Mouse (Mus musculus) forebrain, embryonic 11.5 days (tissue): ENCODE measurements around the gene Zfp738. TPM values are rescaled to one million over a fixed set of nuclear protein-coding genes. Genes with fewer than 3 reads are reported as not detected.
"Not testable (repeated sequence)": the region's sequence is repeated elsewhere in the genome, so short reads cannot be mapped to it uniquely, and the experiment has no call there.

Source experiments
- ATAC-seq: fragments of 200-750 bp; cut with Nextera tagmentation; replicated peaks from 2 replicates; pipeline ENCODE4 v1.8.0; 2017; ENCODE audit warnings: moderate TSS enrichment; ENCODE audit not compliant: low FRiP score
- DNase-seq: peaks from one replicate; pipeline ENCODE4 v3.0.0-alpha.2; 2017; ENCODE audit warnings: low spot score
- H3K27ac ChIP-seq: fragments of 300-500 bp; sonication (generic); 2 replicates; pipeline ENCODE4 v1.5.1; 2014; ENCODE audit warnings: low read depth, low read length
- H3K27me3 ChIP-seq: fragments of 300-500 bp; sonication (generic); 2 replicates; pipeline ENCODE4 v1.6.1; 2014; ENCODE audit warnings: mild to moderate bottlenecking, low read length, mixed read lengths; ENCODE audit not compliant: control insufficient read depth, insufficient read depth
- H3K36me3 ChIP-seq: fragments of 300-500 bp; sonication (generic); 2 replicates; pipeline ENCODE4 v1.6.1; 2014; ENCODE audit warnings: mild to moderate bottlenecking, low read length, moderate library complexity, mixed read lengths; ENCODE audit not compliant: control insufficient read depth, insufficient read depth
- H3K4me1 ChIP-seq: fragments of 300-500 bp; sonication (generic); replicated peaks from 2 replicates; pipeline ENCODE4 v1.6.1; 2014; ENCODE audit warnings: low read length, mixed read lengths; ENCODE audit not compliant: control insufficient read depth, insufficient read depth
- H3K4me2 ChIP-seq: fragments of 300-500 bp; sonication (generic); 2 replicates; pipeline ENCODE4 v1.6.1; 2014; ENCODE audit warnings: low read depth, mild to moderate bottlenecking, low read length, moderate library complexity, mixed read lengths; ENCODE audit not compliant: severe bottlenecking
- H3K4me3 ChIP-seq: fragments of 300-500 bp; sonication (generic); 2 replicates; pipeline ENCODE4 v1.5.1; 2014; ENCODE audit warnings: low read depth, low read length
- H3K9ac ChIP-seq: fragments of 300-500 bp; sonication (generic); 2 replicates; pipeline ENCODE4 v1.6.1; 2014; ENCODE audit warnings: low read length
- H3K9me3 ChIP-seq: fragments of 300-500 bp; sonication (generic); 2 replicates; pipeline ENCODE4 v1.6.1; 2016; ENCODE audit warnings: low read length, mixed read lengths; ENCODE audit not compliant: control insufficient read depth
- WGBS: fragments of 180-500 bp; shearing (Covaris S2); extraction: QIAGEN DNeasy Blood & Tissue Kit; methylation state at CpG from one replicate; pipeline ENCODE4 v1.1.7; 2014; 5-methylcytosine and 5-hydroxymethylcytosine counted together
- polyA plus RNA-seq: library from polyadenylated mRNA; unstranded; fragments of >200 nt; fragmentation: Nextera tagmentation; extraction: Ambion mirVana; gene quantifications from 2 replicates; pipeline ENCODE4 v1.2.1, GENCODE M21; 2014

Zfp738 gene
- 12.8 and 13.6 TPM in 2 replicates for polyA plus RNA-seq

DNA sequence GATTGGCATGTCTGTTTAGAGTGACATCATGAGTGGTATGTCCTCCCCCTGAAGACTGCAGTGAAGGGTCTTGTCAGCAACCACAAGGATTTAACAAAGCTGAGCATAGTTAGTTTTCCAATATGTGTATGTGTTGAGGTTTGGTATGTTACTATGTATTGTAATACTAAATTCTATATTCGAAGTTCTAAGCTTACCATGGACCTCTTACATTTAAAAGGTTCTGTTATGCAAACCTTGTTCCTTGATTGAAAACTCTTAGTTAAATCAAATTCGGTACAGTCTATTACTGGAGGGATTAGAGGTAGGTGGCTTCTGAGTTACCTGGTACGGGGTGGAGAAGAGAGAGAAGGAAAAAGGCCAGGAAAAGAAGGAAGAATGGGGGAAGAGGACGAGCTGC is at the start of gene Zfp738:
Gene Zfp738 (minus strand): TSS at position 101 of the 400 bp plus-strand sequence.
- Histone ChIP-seq H3K27me3 (no peaks in the 10 kb centered on the region), H3K4me2 (no peak within 1 kb of the TSS), H3K36me3 (no peaks in the 10 kb centered on the region), H3K4me1 (no peaks in the 10 kb centered on the region), H3K4me3 (no peak within 1 kb of the TSS), H3K27ac (no peak within 1 kb of the TSS), H3K9ac (no peak within 1 kb of the TSS), H3K9me3 (no peaks in the 10 kb centered on the region)
- DNase-seq (no peak), ATAC-seq (no peak)
- 85% methylated on average over 4 of the region's 4 CpGs for WGBS

DNA sequence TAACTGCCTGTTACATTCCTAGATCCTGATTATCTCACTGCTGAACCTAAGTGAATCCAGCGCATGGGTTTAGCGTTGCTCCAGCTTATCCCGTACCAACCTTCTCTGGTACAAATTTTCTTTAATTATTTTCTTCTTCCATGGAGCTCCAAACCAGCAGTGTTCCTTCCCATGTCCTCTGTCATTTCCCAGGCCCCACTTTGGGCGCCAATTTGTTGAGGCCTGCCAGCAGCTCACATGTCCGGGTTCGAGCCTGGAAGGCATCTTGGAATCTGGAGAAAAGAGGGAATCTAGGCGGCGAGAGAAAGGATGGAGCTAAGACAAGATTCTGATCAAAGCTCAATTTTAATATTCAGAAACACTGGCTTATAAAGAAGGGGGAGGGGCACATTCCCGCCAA is 47.5 kb upstream of the Zfp738 start:
- H3K9ac ChIP-seq, DNase-seq, H3K4me3 ChIP-seq, H3K36me3 ChIP-seq, ATAC-seq, H3K4me2 ChIP-seq, H3K9me3 ChIP-seq, H3K27me3 ChIP-seq, H3K27ac ChIP-seq, H3K4me1 ChIP-seq: not testable (repeated sequence)
- WGBS, result 91% methylated on average over 9 of the region's 9 CpGs

DNA sequence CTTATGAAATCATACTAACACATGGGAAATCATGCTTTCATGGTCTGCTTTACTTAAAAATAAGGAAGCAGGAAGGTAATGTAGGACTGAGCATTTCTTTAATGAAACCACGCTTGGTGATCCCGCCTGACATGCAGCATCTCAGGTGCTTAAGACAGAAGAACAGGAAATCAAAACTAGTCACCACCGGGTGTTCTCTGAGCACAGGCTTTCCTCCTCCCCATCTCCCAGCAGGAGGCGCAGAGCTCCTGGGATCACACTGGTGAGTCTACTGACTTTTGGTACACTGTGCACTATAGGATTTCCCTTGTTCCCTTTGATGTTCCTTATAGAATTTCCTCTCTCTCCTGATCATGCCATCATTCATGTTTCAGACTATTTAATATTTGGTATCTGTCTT is 42.6 kb upstream of the Zfp738 start:
- H3K9ac ChIP-seq, result peak overlapping the region; percentile 60
- 48% methylated on average over 4 of the region's 4 CpGs for WGBS
- H3K27ac ChIP-seq, H3K9me3 ChIP-seq, H3K4me1 ChIP-seq, H3K36me3 ChIP-seq, DNase-seq, H3K27me3 ChIP-seq: not testable (repeated sequence)
- H3K4me2 ChIP-seq, result peak overlapping the region; percentile 43
- peak overlapping the region; percentile 55 for H3K4me3 ChIP-seq
- peak; percentile 51 for ATAC-seq

DNA sequence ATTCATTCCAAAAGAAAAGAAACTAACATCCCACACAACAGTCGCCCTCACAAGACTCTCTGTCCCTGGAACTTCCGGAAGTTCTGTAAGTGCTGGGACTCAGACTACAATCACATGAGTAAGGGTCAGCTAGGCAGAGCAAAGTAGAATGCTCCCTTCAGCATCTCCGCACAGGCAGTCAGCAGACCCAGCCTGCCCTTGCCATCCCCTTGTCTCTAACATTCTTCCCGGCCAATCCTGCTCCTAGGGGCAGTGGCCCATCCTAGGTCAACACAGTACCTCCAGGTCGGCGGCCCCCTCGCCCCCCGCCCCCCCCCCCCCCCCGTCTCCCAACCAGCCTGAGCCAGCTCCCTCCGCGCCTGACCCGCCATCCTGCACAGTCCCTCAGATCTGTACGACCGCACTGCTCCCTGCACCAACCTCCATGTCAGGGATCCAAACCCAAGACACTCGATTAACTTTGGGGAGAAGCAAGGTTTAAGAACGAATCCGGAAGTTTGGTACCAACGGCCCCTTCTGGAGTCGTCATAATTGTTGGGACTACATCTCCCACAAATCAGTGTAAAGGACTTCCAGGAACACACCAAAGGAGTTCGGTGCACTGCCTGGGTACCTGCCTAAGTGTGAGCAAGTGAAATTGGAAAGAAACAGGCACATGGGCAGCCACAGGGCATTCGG is 41.9 kb upstream of the Zfp738 start, which contains the start of gene Zfp65:
Gene Zfp65 (minus strand): TSS at position 533 of the 678 bp plus-strand sequence.
- Histone ChIP-seq H3K27ac (no peak within 1 kb of the TSS), H3K36me3 (no peaks in the 10 kb centered on the region), H3K27me3 (no peaks in the 10 kb centered on the region), H3K4me3 (peak within 1 kb of the TSS; percentile 55), H3K4me2 (peak within 1 kb of the TSS; percentile 43), H3K9me3 (no peaks in the 10 kb centered on the region), H3K9ac (peak within 1 kb of the TSS; percentile 60), H3K4me1 (no peaks in the 10 kb centered on the region)
- 7% methylated on average over 18 of the region's 21 CpGs for WGBS
- ATAC-seq, result peak; percentile 74
- peak; percentile 71 for DNase-seq

DNA sequence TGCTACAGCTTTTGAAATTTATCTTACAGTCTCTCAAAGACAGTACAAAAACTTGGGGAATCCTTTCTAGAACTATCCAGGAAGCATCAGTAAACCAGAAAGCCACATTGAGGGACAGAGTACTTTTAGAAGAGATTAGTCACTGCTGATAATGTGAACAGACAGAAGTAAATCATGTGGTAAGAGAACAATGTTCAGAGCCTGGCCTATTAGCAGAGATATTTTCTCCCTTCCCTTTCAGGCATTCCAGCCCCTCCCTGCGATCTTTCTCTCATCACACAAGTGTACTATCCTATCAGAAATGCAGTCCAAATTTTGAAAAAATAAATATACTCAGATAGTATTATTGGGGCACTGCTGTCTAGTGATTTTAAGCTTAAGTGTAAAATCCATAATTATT is 41.2 kb upstream of the Zfp738 start:
- H3K36me3 ChIP-seq, result no peaks in the 10 kb centered on the region
- H3K4me2 ChIP-seq, result peak overlapping the region; percentile 43
- peak overlapping the region; percentile 55; the same call in 1 of the 2 replicates for H3K4me3 ChIP-seq
- DNase-seq, result no peak
- H3K27me3 ChIP-seq, result no peaks in the 10 kb centered on the region
- no peak overlapping the region for H3K27ac ChIP-seq
- WGBS, result 78% methylated on average over 1 of the region's 1 CpGs
- H3K4me1 ChIP-seq, result no peaks in the 10 kb centered on the region
- no peaks in the 10 kb centered on the region for H3K9me3 ChIP-seq
- ATAC-seq, result no peak
- H3K9ac ChIP-seq, result peak overlapping the region; percentile 60; the same call in 1 of the 2 replicates

DNA sequence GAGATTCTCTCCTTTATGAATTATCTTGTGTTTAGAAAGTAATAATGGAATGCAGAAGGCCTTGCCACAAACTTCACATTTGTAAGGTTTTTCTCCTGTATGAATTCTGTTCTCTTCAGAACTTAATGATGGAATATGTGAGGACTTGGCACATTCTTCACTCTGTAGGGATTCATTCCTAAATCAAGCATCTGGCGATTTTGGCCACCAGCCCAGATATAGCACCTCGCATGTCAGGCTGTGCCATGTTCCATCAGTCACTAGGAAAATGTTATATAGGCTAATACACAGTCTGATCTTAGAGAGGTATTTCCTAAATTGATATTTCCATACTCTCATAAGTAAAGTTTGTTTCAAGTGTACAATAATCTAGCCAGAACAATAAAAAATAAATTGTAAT is 38.5 kb upstream of the Zfp738 start:
- WGBS, result 92% methylated on average over 2 of the region's 2 CpGs
- ATAC-seq, H3K4me2 ChIP-seq: not testable (repeated sequence)

DNA sequence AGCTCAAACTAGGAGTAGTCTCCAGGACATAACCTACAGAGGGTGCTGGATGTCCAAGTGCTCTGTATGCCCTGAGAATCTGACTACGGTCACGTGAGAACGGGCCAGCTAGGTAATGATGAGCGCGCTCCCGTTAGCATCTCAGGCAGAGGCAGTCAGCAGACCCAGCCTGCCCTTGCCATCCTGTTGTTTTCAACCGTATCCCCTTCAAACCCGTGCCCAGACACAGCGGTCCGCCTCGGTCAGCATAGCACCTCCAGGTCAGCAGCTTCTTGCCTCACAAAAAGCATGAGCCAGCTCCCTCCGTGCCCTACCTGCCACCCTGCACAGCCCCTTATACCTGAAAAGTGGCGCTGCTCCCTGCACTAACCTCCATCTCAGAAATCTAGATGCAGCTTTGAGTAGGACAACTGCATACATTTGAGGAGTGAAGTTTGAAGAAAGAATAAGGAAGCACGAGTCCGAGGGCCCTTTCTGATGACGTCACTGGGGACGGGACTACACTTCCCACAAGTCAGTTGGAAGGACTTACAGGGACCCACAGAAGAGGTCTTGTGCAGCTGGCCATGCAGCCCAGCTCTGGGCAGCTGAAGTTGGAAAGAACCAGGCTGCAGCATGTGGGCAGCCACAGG is 37.1 kb upstream of the Zfp738 start:
- DNase-seq, result peak; percentile 89
- no peaks in the 10 kb centered on the region for H3K36me3 ChIP-seq
- H3K27me3 ChIP-seq, result no peaks in the 10 kb centered on the region
- H3K4me2 ChIP-seq, result peak overlapping the region; percentile 54
- peak overlapping the region; percentile 56 for H3K4me3 ChIP-seq
- 1% methylated on average over 17 of the region's 17 CpGs for WGBS
- peak; percentile 95 for ATAC-seq
- no peaks in the 10 kb centered on the region for H3K9me3 ChIP-seq
- peak overlapping the region; percentile 68 for H3K9ac ChIP-seq
- no peaks in the 10 kb centered on the region for H3K4me1 ChIP-seq
- no peak overlapping the region for H3K27ac ChIP-seq

More for the DNA sequence above, 38.5 kb upstream of the Zfp738 start:
- not testable (repeated sequence) for H3K27ac ChIP-seq, DNase-seq, H3K4me3 ChIP-seq, H3K4me1 ChIP-seq, H3K36me3 ChIP-seq, H3K9me3 ChIP-seq, H3K9ac ChIP-seq, H3K27me3 ChIP-seq

DNA sequence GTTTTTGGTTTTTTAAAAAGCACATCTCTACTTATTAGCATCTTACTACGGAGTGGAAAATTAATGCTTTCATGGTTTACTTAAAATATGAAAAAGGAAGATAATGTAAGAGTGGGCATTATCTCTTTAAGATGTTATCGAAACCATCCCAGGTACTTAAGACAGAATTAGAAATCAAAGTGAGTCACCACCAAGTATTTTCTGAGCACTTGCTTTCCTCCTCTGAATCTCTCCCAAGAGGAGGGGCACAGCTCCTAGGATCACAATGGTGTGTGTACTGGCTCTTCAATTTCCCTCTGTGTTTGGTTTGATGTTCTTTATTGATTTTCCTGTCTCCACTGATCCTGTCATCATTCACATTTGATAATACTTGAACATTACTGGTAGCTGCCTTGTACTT is 3.0 kb downstream of the Zfp738 start:
- whole genome bisulfite sequencing, result 84% methylated on average over 2 of the region's 2 CpGs
- peak overlapping the region; percentile 60; the same call in 1 of the 2 replicates for H3K4me2 ChIP-seq

More for the DNA sequence above, 3.0 kb downstream of the Zfp738 start:
- H3K36me3 ChIP-seq, H3K9me3 ChIP-seq, H3K4me1 ChIP-seq, H3K27me3 ChIP-seq, H3K27ac ChIP-seq, DNase-seq: not testable (repeated sequence)
- Histone ChIP-seq H3K4me3 (peak overlapping the region; percentile 61), H3K9ac (peak overlapping the region; percentile 68; the same call in 1 of the 2 replicates)
- ATAC-seq, result peak; percentile 48; the same call in 1 of the 2 replicates
